Mouse (Mus musculus) spleen, adult 2 months (tissue): ENCODE results near the gene Trpv2. TPM values are rescaled to one million over a fixed set of nuclear protein-coding genes. Genes with fewer than 3 reads are reported as not detected.
A peak's percentile ranks its signal among the peaks of the same experiment; 100 is the strongest.

Source experiments
- DNase-seq, 2 experiments: peaks; one replicate each; pipeline versions ENCODE4 v3.0.0 to v3.0.0-alpha.2; 2012 to 2021; ENCODE audit warnings: low spot score in 2 of 2, low read depth in 1 of 2
- H3K27ac ChIP-seq: fragments of 200-500 bp; 2 replicates; pipeline ENCODE4 v1.5.1; 2012; ENCODE audit warnings: low read length, inconsistent platforms; ENCODE audit not compliant: insufficient read depth
- H3K27me3 ChIP-seq: fragments of 200-500 bp; 2 replicates; pipeline ENCODE4 v1.6.1; 2012; ENCODE audit warnings: mild to moderate bottlenecking, moderate library complexity, low read length, inconsistent platforms; ENCODE audit not compliant: control insufficient read depth, insufficient read depth
- H3K36me3 ChIP-seq: fragments of 200-500 bp; 2 replicates; pipeline ENCODE4 v1.6.1; 2012; ENCODE audit warnings: mild to moderate bottlenecking, low read length, inconsistent platforms; ENCODE audit not compliant: control insufficient read depth, insufficient read depth
- H3K4me1 ChIP-seq: fragments of 200-500 bp; 2 replicates; pipeline ENCODE4 v1.6.1; 2011; ENCODE audit warnings: inconsistent platforms; ENCODE audit not compliant: control insufficient read depth, insufficient read depth, insufficient read length
- H3K4me3 ChIP-seq: fragments of 200-500 bp; 2 replicates; pipeline ENCODE4 v1.5.1; 2011; ENCODE audit warnings: mild to moderate bottlenecking, inconsistent platforms; ENCODE audit not compliant: insufficient read depth, insufficient read length; ENCODE audit errors: extremely low read depth
- CTCF ChIP-seq: fragments of 200-500 bp; IDR thresholded peaks from 2 replicates; pipeline ENCODE4 v1.5.1; 2011; ENCODE audit warnings: mild to moderate bottlenecking, inconsistent platforms; ENCODE audit not compliant: insufficient read depth, insufficient read length, insufficient replicate concordance; ENCODE audit errors: extremely low read depth
- POLR2A ChIP-seq: fragments of 200-500 bp; IDR thresholded peaks from 2 replicates; pipeline ENCODE4 v1.6.1; 2011; ENCODE audit warnings: low read depth, low read length, inconsistent platforms
- WGBS: fragments of 180-500 bp; shearing (Covaris S2); methylation state at CpG from one replicate; pipeline ENCODE4 v1.1.7; 2018; 5-methylcytosine and 5-hydroxymethylcytosine counted together
- polyA plus RNA-seq: library from polyadenylated mRNA; depleted of rRNA; stranded (reverse); fragments of >200 nt; gene quantifications from 2 replicates; pipeline ENCODE4 v1.2.3, GENCODE M21; 2012; rRNA removed

Trpv2 gene
- polyA plus RNA-seq: 35.4 and 39.8 TPM in 2 replicates

DNA sequence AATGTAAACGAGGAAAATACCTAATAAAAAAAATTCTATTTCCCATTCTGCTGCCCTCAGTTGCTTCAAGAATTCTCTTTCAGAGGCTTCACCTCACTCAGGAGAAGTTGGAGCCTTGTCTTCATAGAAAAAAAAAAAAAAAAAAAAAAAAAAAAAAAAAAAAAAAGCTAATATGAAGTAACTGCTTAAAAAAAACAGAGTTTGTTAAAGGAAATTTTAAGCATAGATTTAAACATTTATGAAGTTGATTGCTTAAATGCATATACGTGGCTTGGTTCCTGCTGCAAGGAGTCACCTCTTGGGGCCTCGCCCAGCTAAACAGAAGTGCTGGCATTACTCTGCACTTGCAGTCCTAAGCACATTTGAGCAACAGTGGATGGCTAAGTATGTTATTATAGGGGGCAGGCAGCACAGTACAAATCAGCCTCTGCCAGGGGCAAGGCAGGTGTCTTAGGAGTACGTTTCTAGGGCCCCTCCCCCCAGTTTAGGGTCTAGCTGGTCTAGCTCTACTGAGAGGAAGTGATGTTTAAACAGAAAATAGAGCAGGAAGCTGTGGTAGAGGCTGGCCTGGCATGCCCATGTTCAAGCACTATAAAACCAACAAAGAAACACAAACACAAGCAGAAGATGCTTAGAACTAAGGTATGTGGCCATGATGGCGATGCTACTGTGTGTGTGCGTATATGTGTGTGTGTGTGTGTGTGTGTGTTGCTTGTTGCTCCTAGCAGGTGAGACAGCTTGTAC, at the start of gene Trpv2:
Gene Trpv2 (plus strand): TSS at position 528 of the 744 bp plus-strand sequence.
- no peak for TF ChIP-seq CTCF
- 0 out of 2 replicates have a peak, but pooled peaks have one; percentile 17 for TF ChIP-seq POLR2A
- Histone ChIP-seq H3K27me3 (no peaks in the 10 kb centered on the region), H3K4me1 (peaks cover 2% of the 10 kb centered on the region; the same call in 1 of the 2 replicates), H3K36me3 (peaks cover 9% of the 10 kb centered on the region), H3K27ac (peak within 1 kb of the TSS; percentile 89), H3K4me3 (peak within 1 kb of the TSS; percentile 77)
- peak in 1 of 2 experiments; percentile 51 for DNase-seq
- 22% methylated on average over 6 of the region's 6 CpGs for WGBS

DNA sequence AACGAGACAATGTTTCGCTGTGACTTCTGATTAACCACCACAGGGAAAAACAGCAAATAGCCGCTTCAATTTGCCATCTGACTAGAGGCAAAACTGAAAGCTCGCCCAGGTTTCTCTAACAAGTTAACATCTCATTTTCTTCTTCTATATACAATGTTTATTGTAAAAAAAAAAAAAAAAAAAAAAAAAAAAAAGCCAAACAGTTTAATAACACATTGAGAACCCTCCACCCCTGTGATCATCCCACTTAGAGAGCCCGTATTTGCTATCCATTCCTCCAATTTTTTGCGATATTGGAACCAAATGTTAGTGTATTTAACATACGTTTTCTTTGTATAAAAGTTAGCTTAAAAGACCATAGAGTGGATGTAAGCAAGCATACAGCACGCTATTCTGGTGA, 37.2 kb upstream of the Trpv2 start:
- H3K27me3 ChIP-seq: peaks cover 10% of the 10 kb centered on the region; the same call in 1 of the 2 replicates
- H3K27ac ChIP-seq: no peak overlapping the region
- no peak for DNase-seq
- H3K36me3 ChIP-seq: no peaks in the 10 kb centered on the region
- H3K4me1 ChIP-seq: peaks cover 4% of the 10 kb centered on the region
- WGBS: 94% methylated on average over 8 of the region's 8 CpGs
- TF ChIP-seq POLR2A: no peak
- no peak for TF ChIP-seq CTCF
- H3K4me3 ChIP-seq: no peak overlapping the region

DNA sequence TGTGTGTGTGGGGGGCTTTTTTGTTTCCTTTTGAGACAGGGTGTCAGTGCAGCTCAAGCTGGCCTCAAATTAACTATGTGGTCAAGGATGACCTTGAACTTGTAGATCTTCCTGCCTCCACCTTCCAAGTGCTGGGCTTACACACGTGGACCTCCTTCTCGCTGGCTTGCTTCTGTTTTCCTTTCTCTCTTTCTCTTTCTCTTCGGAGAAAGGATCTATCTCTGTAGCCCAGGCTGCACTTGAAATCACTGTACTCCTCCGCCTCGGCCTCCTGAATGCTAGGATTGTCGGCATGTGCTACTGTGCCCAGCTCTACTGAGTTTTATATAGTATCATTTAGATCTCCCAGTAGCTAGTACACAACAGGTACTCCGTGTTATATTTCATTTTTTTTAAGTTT, 36.7 kb upstream of the Trpv2 start:
- Histone ChIP-seq H3K36me3 (no peaks in the 10 kb centered on the region), H3K27ac (no peak overlapping the region), H3K4me3 (no peak overlapping the region), H3K27me3 (peaks cover 10% of the 10 kb centered on the region; the same call in 1 of the 2 replicates), H3K4me1 (peaks cover 4% of the 10 kb centered on the region)
- TF ChIP-seq POLR2A (no peak), CTCF (no peak)
- DNase-seq: no peak
- WGBS: 64% methylated on average over 7 of the region's 7 CpGs

DNA sequence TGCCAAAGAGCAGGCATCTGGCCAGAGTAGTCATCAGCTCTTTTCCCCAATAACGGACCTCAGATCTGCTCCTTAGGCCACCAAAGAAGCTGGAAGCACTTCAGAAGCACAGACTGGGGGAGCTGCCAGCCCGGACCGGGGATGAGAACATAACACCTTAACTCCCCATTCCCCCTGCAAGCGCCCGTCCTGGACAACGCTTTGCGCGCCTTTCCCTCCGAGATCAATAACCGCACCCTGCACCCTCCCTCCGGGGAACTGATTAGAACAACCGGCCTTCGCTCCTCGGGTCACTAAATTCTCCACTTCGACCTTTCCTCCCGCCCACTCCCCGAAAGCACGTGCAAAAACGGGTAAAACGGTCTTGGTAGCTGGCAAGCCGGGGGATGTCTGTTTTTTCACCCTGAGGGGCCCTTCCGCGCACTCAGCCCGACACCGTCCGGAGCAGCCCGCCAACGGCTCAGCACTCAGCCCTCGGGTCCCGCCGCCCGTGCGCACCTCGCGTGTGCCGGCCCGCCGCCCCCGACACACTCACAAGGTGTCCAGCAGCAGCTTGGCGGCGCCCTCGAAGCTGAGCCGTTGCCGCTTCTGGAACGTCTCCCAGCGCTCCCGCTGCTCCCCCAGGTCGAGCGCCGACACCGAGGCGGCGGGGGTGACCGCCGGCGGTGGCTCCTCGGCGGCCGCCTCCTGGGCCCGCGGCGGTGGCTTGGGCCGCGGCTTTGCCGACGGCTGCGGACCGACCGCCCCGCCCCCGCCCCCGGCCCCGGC, 35.8 kb upstream of the Trpv2 start:
- peak overlapping the region; percentile 72 for H3K4me3 ChIP-seq
- DNase-seq: peak in 1 of 2 experiments; percentile 30
- H3K27ac ChIP-seq: peak overlapping the region; percentile 24; the same call in 1 of the 2 replicates
- under 1% methylated on average over 71 of the region's 73 CpGs for WGBS
- TF ChIP-seq CTCF (no peak), POLR2A (no peak)
- no peaks in the 10 kb centered on the region for H3K36me3 ChIP-seq
- H3K4me1 ChIP-seq: peaks cover 4% of the 10 kb centered on the region
- H3K27me3 ChIP-seq: peaks cover 10% of the 10 kb centered on the region; the same call in 1 of the 2 replicates

DNA sequence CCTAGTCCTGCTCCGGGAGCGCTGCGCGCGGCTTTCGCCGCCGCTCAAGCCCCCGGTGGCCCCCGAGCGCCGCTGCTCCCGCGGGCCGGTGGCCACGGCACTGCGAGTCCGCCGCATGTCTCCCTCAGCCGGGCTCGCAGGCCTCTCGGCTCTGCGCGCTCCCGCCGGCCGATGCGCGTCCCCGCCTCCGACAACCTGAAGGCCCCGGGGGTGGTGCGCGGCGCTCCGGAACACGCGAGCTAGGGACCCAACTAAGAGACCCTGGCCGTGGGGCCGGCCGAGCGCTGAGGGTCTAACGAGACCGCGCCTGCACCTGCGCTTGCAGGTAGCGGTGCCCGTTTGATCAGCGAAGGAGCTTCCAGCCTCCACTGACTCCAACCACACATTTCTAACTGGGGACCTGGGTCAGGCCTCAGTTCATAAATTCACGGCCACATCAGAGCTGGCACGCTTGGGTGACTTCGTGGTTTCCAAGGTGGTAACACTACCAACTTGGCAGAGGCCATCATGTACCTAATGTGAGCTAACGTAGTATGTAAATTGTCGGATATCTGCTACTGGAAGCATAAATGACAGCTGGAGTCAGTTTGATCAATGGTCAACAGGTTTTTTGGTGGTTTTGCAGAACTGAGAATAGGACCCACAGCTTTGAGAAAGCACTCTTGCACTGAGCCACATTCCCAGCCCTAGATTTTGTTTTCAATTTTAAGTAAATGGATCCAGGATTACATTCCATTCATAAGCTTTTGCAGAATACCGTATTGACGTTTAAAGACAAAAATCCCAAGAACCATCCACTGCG, 35.0 kb upstream of the Trpv2 start, which contains the start of gene Cenpv:
Gene Cenpv (minus strand): TSS at position 173 of the 802 bp plus-strand sequence.
- peak in 1 of 2 experiments; percentile 58 for DNase-seq
- Histone ChIP-seq H3K27me3 (peaks cover 10% of the 10 kb centered on the region; the same call in 1 of the 2 replicates), H3K36me3 (no peaks in the 10 kb centered on the region), H3K4me3 (peak within 1 kb of the TSS; percentile 72), H3K27ac (peak within 1 kb of the TSS; percentile 24; the same call in 1 of the 2 replicates), H3K4me1 (peaks cover 4% of the 10 kb centered on the region)
- no peak for TF ChIP-seq CTCF
- no peak for TF ChIP-seq POLR2A
- WGBS: 6% methylated on average over 55 of the region's 57 CpGs

DNA sequence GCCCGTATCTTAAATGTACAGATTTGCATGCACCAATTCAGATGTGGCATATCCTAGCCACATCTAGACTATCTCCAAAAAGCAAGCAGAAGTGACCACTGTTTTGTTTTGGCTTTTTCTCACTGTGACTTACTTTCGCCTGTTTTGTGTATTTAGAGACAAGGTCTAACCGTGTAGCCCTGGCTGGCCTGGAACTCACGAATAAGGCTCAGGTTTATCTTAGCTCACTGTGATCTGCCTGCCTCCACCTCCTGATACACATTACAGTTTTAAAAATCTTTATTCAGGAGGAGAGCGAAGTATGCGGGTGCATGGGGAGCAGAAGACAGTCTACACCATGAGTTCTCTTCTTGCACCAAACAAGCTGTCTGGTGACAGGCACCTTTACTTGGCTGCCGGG, 34.1 kb upstream of the Trpv2 start:
- DNase-seq: no peak
- H3K27ac ChIP-seq: no peak overlapping the region
- peaks cover 6% of the 10 kb centered on the region for H3K4me1 ChIP-seq
- H3K36me3 ChIP-seq: no peaks in the 10 kb centered on the region
- TF ChIP-seq CTCF (no peak), POLR2A (no peak)
- WGBS: 86% methylated on average over 7 of the region's 7 CpGs
- H3K4me3 ChIP-seq: no peak overlapping the region
- H3K27me3 ChIP-seq: peaks cover 10% of the 10 kb centered on the region; the same call in 1 of the 2 replicates
